Mouse (Mus musculus): ENCODE results near the gene Ap1b1. TPM values are rescaled to one million over a fixed set of nuclear protein-coding genes. Genes with fewer than 3 reads are reported as not detected.
A peak's percentile ranks its signal among the peaks of the same experiment; 100 is the strongest.

The Ap1b1 gene
- total RNA-seq, 1 experiment from 2014 or later, result 80.8 TPM

GRCm38 (mm10) chr11:5009354-5010074 lies 22.9 kb downstream of the Ap1b1 start:
- ATAC-seq (replicated peaks in 1 of 2; ENCODE audit: insufficient read depth in 1 of 2, low FRiP score in 2 of 2, low TSS enrichment in 1 of 2, low read depth in 1 of 2, poor library complexity in 2 of 2, severe bottlenecking in 2 of 2), result no peak

- ATAC-seq (replicated peaks in 1 of 2; ENCODE audit: insufficient read depth in 1 of 2, low FRiP score in 2 of 2, low TSS enrichment in 1 of 2, low read depth in 1 of 2, poor library complexity in 2 of 2, severe bottlenecking in 2 of 2), result no peak
Observed at GRCm38 (mm10) chr11:5010205-5010604, 23.6 kb downstream of the Ap1b1 start.

GRCm38 (mm10) chr11:5011480-5011879 lies 24.9 kb downstream of the Ap1b1 start:
- ATAC-seq (replicated peaks in 1 of 2; ENCODE audit: insufficient read depth in 1 of 2, low FRiP score in 2 of 2, low TSS enrichment in 1 of 2, low read depth in 1 of 2, poor library complexity in 2 of 2, severe bottlenecking in 2 of 2), result no peak

- ATAC-seq (replicated peaks in 1 of 2; ENCODE audit: insufficient read depth in 1 of 2, low FRiP score in 2 of 2, low TSS enrichment in 1 of 2, low read depth in 1 of 2, poor library complexity in 2 of 2, severe bottlenecking in 2 of 2), result no peak
Observed at GRCm38 (mm10) chr11:5012213-5012715, 25.6 kb downstream of the Ap1b1 start.

- ATAC-seq (replicated peaks in 1 of 2; ENCODE audit: insufficient read depth in 1 of 2, low FRiP score in 2 of 2, low TSS enrichment in 1 of 2, low read depth in 1 of 2, poor library complexity in 2 of 2, severe bottlenecking in 2 of 2), result peak; percentile 56 to 59; a peak in 3 of 4 replicates
Observed at GRCm38 (mm10) chr11:5015720-5016119, 29.1 kb downstream of the Ap1b1 start.

- ATAC-seq (replicated peaks in 1 of 2; ENCODE audit: insufficient read depth in 1 of 2, low FRiP score in 2 of 2, low TSS enrichment in 1 of 2, low read depth in 1 of 2, poor library complexity in 2 of 2, severe bottlenecking in 2 of 2), result no peak
Observed at GRCm38 (mm10) chr11:5016286-5016685, 29.7 kb downstream of the Ap1b1 start.

- 0 out of 4 replicates have a peak, but pooled peaks of 1 of the 2 experiments have one; percentile 22 for ATAC-seq (replicated peaks in 1 of 2; ENCODE audit: insufficient read depth in 1 of 2, low FRiP score in 2 of 2, low TSS enrichment in 1 of 2, low read depth in 1 of 2, poor library complexity in 2 of 2, severe bottlenecking in 2 of 2)
Observed at GRCm38 (mm10) chr11:5017506-5017905, 30.9 kb downstream of the Ap1b1 start.

- no peak for ATAC-seq (replicated peaks in 1 of 2; ENCODE audit: insufficient read depth in 1 of 2, low FRiP score in 2 of 2, low TSS enrichment in 1 of 2, low read depth in 1 of 2, poor library complexity in 2 of 2, severe bottlenecking in 2 of 2)
Observed at GRCm38 (mm10) chr11:5025108-5025507, 38.5 kb downstream of the Ap1b1 start.

GRCm38 (mm10) chr11:5028228-5028627 lies 41.6 kb downstream of the Ap1b1 start:
- ATAC-seq (replicated peaks in 1 of 2; ENCODE audit: insufficient read depth in 1 of 2, low FRiP score in 2 of 2, low TSS enrichment in 1 of 2, low read depth in 1 of 2, poor library complexity in 2 of 2, severe bottlenecking in 2 of 2), result no peak

- ATAC-seq (replicated peaks in 1 of 2; ENCODE audit: insufficient read depth in 1 of 2, low FRiP score in 2 of 2, low TSS enrichment in 1 of 2, low read depth in 1 of 2, poor library complexity in 2 of 2, severe bottlenecking in 2 of 2), result no peak
Observed at GRCm38 (mm10) chr11:5032706-5033105, 46.1 kb downstream of the Ap1b1 start.

- 0 out of 4 replicates have a peak, but pooled peaks of 1 of the 2 experiments have one; percentile 20 for ATAC-seq (replicated peaks in 1 of 2; ENCODE audit: insufficient read depth in 1 of 2, low FRiP score in 2 of 2, low TSS enrichment in 1 of 2, low read depth in 1 of 2, poor library complexity in 2 of 2, severe bottlenecking in 2 of 2)
Observed at GRCm38 (mm10) chr11:5033136-5033535, 46.5 kb downstream of the Ap1b1 start.

- no peak for ATAC-seq (replicated peaks in 1 of 2; ENCODE audit: insufficient read depth in 1 of 2, low FRiP score in 2 of 2, low TSS enrichment in 1 of 2, low read depth in 1 of 2, poor library complexity in 2 of 2, severe bottlenecking in 2 of 2)
Observed at GRCm38 (mm10) chr11:5035421-5035820, 48.8 kb downstream of the Ap1b1 start.

- no peak for ATAC-seq (replicated peaks in 1 of 2; ENCODE audit: insufficient read depth in 1 of 2, low FRiP score in 2 of 2, low TSS enrichment in 1 of 2, low read depth in 1 of 2, poor library complexity in 2 of 2, severe bottlenecking in 2 of 2)
Observed at GRCm38 (mm10) chr11:5037146-5037854, 50.7 kb downstream of the Ap1b1 start.

- no peak for ATAC-seq (replicated peaks in 1 of 2; ENCODE audit: insufficient read depth in 1 of 2, low FRiP score in 2 of 2, low TSS enrichment in 1 of 2, low read depth in 1 of 2, poor library complexity in 2 of 2, severe bottlenecking in 2 of 2)
Observed at GRCm38 (mm10) chr11:5040585-5040984, 54.0 kb downstream of the Ap1b1 start.

- ATAC-seq (replicated peaks in 1 of 2; ENCODE audit: insufficient read depth in 1 of 2, low FRiP score in 2 of 2, low TSS enrichment in 1 of 2, low read depth in 1 of 2, poor library complexity in 2 of 2, severe bottlenecking in 2 of 2), result no peak
Observed at GRCm38 (mm10) chr11:5041144-5041780, 54.6 kb downstream of the Ap1b1 start.

- ATAC-seq (replicated peaks in 1 of 2; ENCODE audit: insufficient read depth in 1 of 2, low FRiP score in 2 of 2, low TSS enrichment in 1 of 2, low read depth in 1 of 2, poor library complexity in 2 of 2, severe bottlenecking in 2 of 2), result no peak
Observed at GRCm38 (mm10) chr11:5042645-5043381, 56.2 kb downstream of the Ap1b1 start.

GRCm38 (mm10) chr11:5046321-5046926 lies 59.8 kb downstream of the Ap1b1 start:
- ATAC-seq (replicated peaks in 1 of 2; ENCODE audit: insufficient read depth in 1 of 2, low FRiP score in 2 of 2, low TSS enrichment in 1 of 2, low read depth in 1 of 2, poor library complexity in 2 of 2, severe bottlenecking in 2 of 2), result no peak
